Mouse (Mus musculus): ENCODE results near the gene Gm21746. TPM values are rescaled to one million over a fixed set of nuclear protein-coding genes. Genes with fewer than 3 reads are reported as not detected.
"Not testable (repeated sequence)": the region's sequence is repeated elsewhere in the genome, so short reads cannot be mapped to it uniquely, and the experiment has no call there.

Gm21746 gene
- total RNA-seq (2021) = not detected
- long read RNA-seq, experiment 1 = 0 reads
- long read RNA-seq, experiment 2 = 0 reads

DNA sequence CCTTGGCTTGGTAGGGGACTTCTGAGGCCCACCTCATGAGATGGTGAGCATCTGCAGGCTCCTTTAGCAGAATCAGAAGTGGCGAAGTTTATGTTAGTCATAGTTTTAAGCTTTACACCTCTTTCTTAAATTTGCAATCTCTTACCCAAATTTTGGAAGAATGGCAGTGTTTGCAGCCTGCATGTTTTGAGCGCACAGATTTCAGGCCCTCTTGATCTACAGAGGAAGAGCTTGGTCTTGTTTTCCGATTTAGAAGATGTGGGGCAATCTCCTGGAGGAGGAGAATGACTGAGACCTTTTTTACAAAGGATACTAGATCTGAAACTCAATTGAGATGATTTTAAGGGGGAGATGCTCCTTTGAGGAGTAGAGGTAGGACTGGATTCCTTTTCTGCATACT lies at the start of gene Gm21746:
Gene Gm21746 (minus strand): TSS at position 101 of the 400 bp plus-strand sequence.
- H3K27ac ChIP-seq; DNase-seq (ENCODE audit: extremely low spot score in 1 of 2, low spot score in 2 of 2); H3K4me3 ChIP-seq; intact Hi-C loops (cut with DNase I): not testable (repeated sequence)

DNA sequence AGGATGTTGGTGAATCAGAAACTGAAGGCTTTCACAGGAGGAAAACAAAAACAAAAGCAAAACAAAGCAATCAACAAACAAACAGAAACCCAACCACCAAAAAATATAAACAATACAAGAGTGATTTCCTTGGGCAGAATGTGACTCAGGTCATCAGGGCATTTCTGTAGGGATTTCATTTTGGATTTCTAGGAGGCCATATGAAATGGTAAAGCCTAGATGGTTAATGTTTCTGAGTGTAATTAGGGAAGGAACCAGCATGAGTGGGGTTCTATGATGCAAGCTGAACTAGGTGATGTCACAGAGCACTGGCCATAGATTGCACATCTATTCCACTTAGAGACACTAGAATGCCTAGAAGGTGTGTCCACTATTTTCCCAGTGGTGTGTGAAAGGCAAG lies 29.0 kb upstream of the Gm21746 start, which contains the start of gene Gm20873:
Gene Gm20873 (plus strand): TSS at position 301 of the 400 bp plus-strand sequence.
- H3K4me3 ChIP-seq; intact Hi-C loops (cut with DNase I); H3K27ac ChIP-seq; DNase-seq (ENCODE audit: extremely low spot score in 1 of 2, low spot score in 2 of 2): not testable (repeated sequence)

Other genes starting within 250 kb of the Gm21746 start
- gene Gm20873, start 29.1 kb upstream of the Gm21746 start, total RNA-seq (2021) = not detected

Data from left cerebral cortex, adult 2 months (tissue).